Mouse (Mus musculus): ENCODE data around the gene Efr3b. TPM values are rescaled to one million over a fixed set of nuclear protein-coding genes. Genes with fewer than 3 reads are reported as not detected.

The Efr3b gene
- polyA plus RNA-seq, 1 experiment from 2014 or later = 33.1 TPM

DNA sequence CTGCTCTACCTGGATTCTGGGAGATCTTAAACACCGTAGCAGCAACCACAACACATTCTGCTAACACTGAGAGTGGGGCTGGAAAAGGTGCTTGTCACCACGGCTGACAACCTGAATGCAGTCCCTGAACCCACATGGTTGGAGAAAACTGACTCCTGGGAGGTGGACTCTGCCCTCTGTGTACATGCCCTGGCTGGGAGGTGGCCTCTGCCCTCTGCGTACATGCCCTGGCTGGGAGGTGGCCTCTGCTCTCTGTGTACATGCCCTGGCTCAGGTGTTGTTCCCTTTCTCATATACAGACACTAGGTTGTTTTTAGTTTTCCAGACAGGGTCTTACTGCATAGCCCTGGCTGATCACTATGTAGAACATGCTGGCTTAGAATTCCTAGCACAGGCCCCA, 119.3 kb downstream of the Efr3b start:
- Histone ChIP-seq H3K4me2 (ENCODE audit: low read depth, low read length) (no peak overlapping the region), H3K36me3 (ENCODE audit: control insufficient read depth, insufficient read depth, low read length) (no peaks in the 10 kb centered on the region), H3K27ac (ENCODE audit: low read depth, low read length) (no peak overlapping the region), H3K9ac (replicated peaks; ENCODE audit: low read depth, low read length) (no peak overlapping the region), H3K27me3 (ENCODE audit: control insufficient read depth, insufficient read depth, low read length) (no peaks in the 10 kb centered on the region), H3K9me3 (ENCODE audit: control insufficient read depth, low read length) (no peaks in the 10 kb centered on the region), H3K4me3 (ENCODE audit: low read depth, low read length) (no peak overlapping the region), H3K4me1 (ENCODE audit: control insufficient read depth, insufficient read depth, low read length) (no peaks in the 10 kb centered on the region; the same call in 1 of the 2 replicates)
- WGBS = 90% methylated on average over 3 of the region's 3 CpGs
- no peak for ATAC-seq (ENCODE audit: low read depth)

DNA sequence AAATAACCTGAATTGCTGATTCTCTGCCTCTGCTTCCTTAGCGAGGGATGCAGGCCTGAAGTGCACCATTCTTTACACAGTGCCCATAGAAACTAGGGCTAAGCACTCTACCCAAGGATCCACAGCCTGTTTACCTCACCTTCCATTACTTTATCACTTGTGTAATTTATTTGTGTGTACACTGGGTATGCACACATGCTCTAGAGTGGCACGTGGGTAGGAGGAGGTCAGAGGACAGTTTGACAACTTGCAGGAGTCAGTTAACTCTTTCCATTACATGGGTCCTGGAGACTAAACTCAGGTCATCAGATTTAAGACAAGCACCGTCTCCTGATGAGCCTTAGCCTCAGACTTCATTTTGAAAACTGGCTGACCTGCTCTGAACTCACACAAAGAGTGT, 120.1 kb downstream of the Efr3b start:
- ATAC-seq (ENCODE audit: low read depth) = no peak
- no peak overlapping the region for H3K27ac ChIP-seq (ENCODE audit: low read depth, low read length)
- H3K9ac ChIP-seq (replicated peaks; ENCODE audit: low read depth, low read length) = no peak overlapping the region
- WGBS = 74% methylated on average over 3 of the region's 3 CpGs
- H3K4me1 ChIP-seq (ENCODE audit: control insufficient read depth, insufficient read depth, low read length) = no peaks in the 10 kb centered on the region; the same call in 1 of the 2 replicates
- H3K4me2 ChIP-seq (ENCODE audit: low read depth, low read length) = no peak overlapping the region
- no peaks in the 10 kb centered on the region for H3K36me3 ChIP-seq (ENCODE audit: control insufficient read depth, insufficient read depth, low read length)
- H3K4me3 ChIP-seq (ENCODE audit: low read depth, low read length) = no peak overlapping the region
- H3K9me3 ChIP-seq (ENCODE audit: control insufficient read depth, low read length) = no peaks in the 10 kb centered on the region
- H3K27me3 ChIP-seq (ENCODE audit: control insufficient read depth, insufficient read depth, low read length) = no peaks in the 10 kb centered on the region

DNA sequence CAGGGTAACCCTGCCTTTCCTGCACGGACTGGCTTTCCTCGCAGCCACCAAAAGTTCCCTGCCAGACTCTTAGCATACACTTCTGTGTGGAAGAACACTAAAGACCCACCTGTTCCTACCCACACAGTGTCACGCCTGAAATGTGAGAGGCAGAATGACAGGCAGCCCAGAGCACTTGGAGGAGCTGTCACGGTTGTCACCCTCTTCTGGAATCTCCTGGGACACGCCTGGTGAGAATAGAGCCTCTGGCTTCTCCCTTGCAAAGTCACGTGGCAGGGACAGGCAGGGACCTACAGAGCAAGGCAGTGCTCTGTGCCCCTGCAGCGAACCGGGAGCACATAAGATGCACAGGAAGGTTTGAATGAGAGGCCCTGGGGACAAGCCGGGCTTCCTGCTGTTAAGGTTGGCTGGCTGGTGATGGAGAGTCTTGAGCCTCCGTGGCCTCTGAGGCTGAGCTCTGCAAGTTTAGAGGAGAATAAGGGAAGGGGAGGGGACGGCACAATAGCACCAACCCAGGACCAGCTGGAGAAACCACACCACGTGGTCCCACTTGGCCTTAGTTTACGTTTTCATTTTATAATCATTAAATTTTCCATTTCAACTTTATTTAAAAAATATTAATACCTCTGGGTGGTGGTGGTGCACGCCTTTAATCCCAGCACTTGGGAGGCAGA, 120.9 kb downstream of the Efr3b start:
- WGBS = 23% methylated on average over 14 of the region's 14 CpGs
- H3K4me1 ChIP-seq (ENCODE audit: control insufficient read depth, insufficient read depth, low read length) = no peaks in the 10 kb centered on the region; the same call in 1 of the 2 replicates
- peak; percentile 55; the same call in 1 of the 2 replicates for ATAC-seq (ENCODE audit: low read depth)
- H3K27ac ChIP-seq (ENCODE audit: low read depth, low read length) = no peak overlapping the region
- no peak overlapping the region for H3K4me3 ChIP-seq (ENCODE audit: low read depth, low read length)
- no peaks in the 10 kb centered on the region for H3K9me3 ChIP-seq (ENCODE audit: control insufficient read depth, low read length)
- H3K9ac ChIP-seq (replicated peaks; ENCODE audit: low read depth, low read length) = no peak overlapping the region
- no peaks in the 10 kb centered on the region for H3K36me3 ChIP-seq (ENCODE audit: control insufficient read depth, insufficient read depth, low read length)
- H3K27me3 ChIP-seq (ENCODE audit: control insufficient read depth, insufficient read depth, low read length) = no peaks in the 10 kb centered on the region
- no peak overlapping the region for H3K4me2 ChIP-seq (ENCODE audit: low read depth, low read length)

DNA sequence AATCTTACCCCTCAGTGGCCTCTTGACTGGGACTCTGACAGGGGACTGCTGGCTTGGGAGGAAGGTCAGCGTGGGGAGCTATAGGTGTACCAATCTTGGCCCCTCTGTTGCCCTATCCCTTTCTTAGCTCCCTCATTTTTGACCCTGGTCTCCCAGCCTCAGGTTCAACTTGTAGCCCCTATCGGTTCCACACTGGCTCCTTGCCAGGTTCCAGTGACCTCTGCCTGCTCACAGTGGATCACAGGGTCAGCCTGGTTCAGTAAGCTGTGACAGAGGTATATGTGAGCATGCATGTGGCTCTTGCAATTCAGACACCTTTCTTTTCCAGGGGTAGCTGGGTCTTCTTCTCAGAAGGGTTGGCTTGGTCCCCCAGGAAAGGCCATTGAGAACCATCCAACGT, 122.9 kb downstream of the Efr3b start:
- Histone ChIP-seq H3K4me3 (ENCODE audit: low read depth, low read length) (no peak overlapping the region), H3K27ac (ENCODE audit: low read depth, low read length) (no peak overlapping the region), H3K36me3 (ENCODE audit: control insufficient read depth, insufficient read depth, low read length) (no peaks in the 10 kb centered on the region), H3K9me3 (ENCODE audit: control insufficient read depth, low read length) (no peaks in the 10 kb centered on the region), H3K4me1 (ENCODE audit: control insufficient read depth, insufficient read depth, low read length) (no peaks in the 10 kb centered on the region; the same call in 1 of the 2 replicates), H3K4me2 (ENCODE audit: low read depth, low read length) (no peak overlapping the region), H3K9ac (replicated peaks; ENCODE audit: low read depth, low read length) (no peak overlapping the region), H3K27me3 (ENCODE audit: control insufficient read depth, insufficient read depth, low read length) (no peaks in the 10 kb centered on the region)
- WGBS = 88% methylated on average over 3 of the region's 3 CpGs
- no peak for ATAC-seq (ENCODE audit: low read depth)

Other genes with a start within 250 kb of the Efr3b start
- 53.4 and 57.1 TPM in 2 replicates for gene Dnmt3a, start 232.9 kb downstream of the Efr3b start, polyA plus RNA-seq (2014; fragmentation: Nextera tagmentation; extraction: Ambion mirVana)
- 4.5 and 4.8 TPM in 2 replicates for gene Pomc, start 84.0 kb downstream of the Efr3b start, polyA plus RNA-seq (2014; fragmentation: Nextera tagmentation; extraction: Ambion mirVana)
- gene Dnajc27, start 43.7 kb upstream of the Efr3b start, polyA plus RNA-seq (2014; fragmentation: Nextera tagmentation; extraction: Ambion mirVana) = 21.6 and 25.6 TPM in 2 replicates
- 9.7 and 11.3 TPM in 2 replicates for gene Adcy3, start 94.2 kb upstream of the Efr3b start, polyA plus RNA-seq (2014; fragmentation: Nextera tagmentation; extraction: Ambion mirVana)
- gene Ptrhd1, start 195.1 kb upstream of the Efr3b start, polyA plus RNA-seq (2014; fragmentation: Nextera tagmentation; extraction: Ambion mirVana) = 6.4 and 7.6 TPM in 2 replicates
- 7.5 and 8.6 TPM in 2 replicates for gene Cenpo, start 195.4 kb upstream of the Efr3b start, polyA plus RNA-seq (2014; fragmentation: Nextera tagmentation; extraction: Ambion mirVana)